In genomic region chr17:32924658-32925312, GRCm38 (mm10) we compare ENCODE assay signal across 8 mouse cellular contexts. TPM values are rescaled to one million over a fixed set of nuclear protein-coding genes. Genes with fewer than 3 reads are reported as not detected.
DNase-seq lines count a peak whose midpoint lies in the region; ATAC-seq lines count a peak whose summit lies in the region.

No protein-coding gene starts in this region.

- H3K4me3 ChIP-seq in hindbrain, embryonic 14.5 days (replicated peaks; ENCODE audit: low read length) = peak overlapping the region; percentile 50

- no peaks in the 10 kb centered on the region for H3K36me3 ChIP-seq in hindbrain, embryonic 14.5 days (replicated peaks; ENCODE audit: control insufficient read depth, insufficient read depth)

- peak overlapping the region; percentile 84 for H3K4me2 ChIP-seq in hindbrain, embryonic 14.5 days (replicated peaks)

- peak overlapping the region; percentile 51; the same call in 1 of the 2 replicates for H3K27ac ChIP-seq in hindbrain, embryonic 14.5 days

- WGBS in hindbrain, embryonic 14.5 days = 16% methylated on average over 32 of the region's 32 CpGs

- H3K27me3 ChIP-seq in hindbrain, embryonic 14.5 days (ENCODE audit: control insufficient read depth, insufficient read depth, low read length) = 0 out of 2 replicates have a peak, but pooled peaks cover 4% of the 10 kb centered on the region

- peaks cover 14% of the 10 kb centered on the region; the same call in 1 of the 2 replicates for H3K9me3 ChIP-seq in hindbrain, embryonic 14.5 days (ENCODE audit: control insufficient read depth, low read length)

- peak; percentile 69 to 77 for DNase-seq in cerebellum, postnatal 36 days
- DNase-seq in gastrocnemius, adult 18-20 months (ENCODE audit: low spot score) = peak; percentile 60
- peak; percentile 82 for DNase-seq in hindbrain, embryonic 14.5 days (ENCODE audit: low spot score)
- peak; percentile 51 for DNase-seq in left cerebral cortex, adult 11 months (ENCODE audit: low spot score)
- DNase-seq in lung, postnatal 25 days (ENCODE audit: low spot score) = peak; percentile 71
- DNase-seq in retina, adult 2 months (ENCODE audit: low read depth, low spot score) = peak; percentile 61
- peak; percentile 62 to 65 for DNase-seq in thymus, postnatal 10 days (ENCODE audit: low spot score in 2 of 2)

- H3K9ac ChIP-seq in hindbrain, embryonic 14.5 days = peak overlapping the region; percentile 82

- ATAC-seq in activated CD4-positive, CD25-positive, alpha-beta regulatory T cell, adult 4 months = peak; percentile 94
- peak; percentile 95 for ATAC-seq in hindbrain, embryonic 14.5 days (ENCODE audit: low FRiP score)

- H3K4me1 ChIP-seq in hindbrain, embryonic 14.5 days (replicated peaks; ENCODE audit: control insufficient read depth, insufficient read depth, low read length) = peaks cover 4% of the 10 kb centered on the region

RNA-seq across cellular contexts. Expression of gene Cyp4f14, which starts 7.6 kb away (rescaled TPM):
- not detected for polyA plus RNA-seq in activated CD4-positive, CD25-positive, alpha-beta regulatory T cell, adult 4 months (2017; shearing (Covaris generic))
- under 1 TPM in 1 of 2 experiments, not detected in 1; 0.59 TPM for total RNA-seq in gastrocnemius, adult 18-20 months (2021)
- polyA plus RNA-seq in hindbrain, embryonic 14.5 days (2014; fragmentation: Nextera tagmentation; extraction: Ambion mirVana) = 0.10 TPM in 1 of 2 replicates, not detected in the other

RNA-seq across cellular contexts. Expression of gene Cyp4f13, which starts 22.4 kb away (rescaled TPM):
- 10 to 100 TPM; 26.7 to 31.2 TPM for polyA plus RNA-seq in activated CD4-positive, CD25-positive, alpha-beta regulatory T cell, adult 4 months (2017; shearing (Covaris generic))
- 1 to 10 TPM; 5.9 to 7.7 TPM for total RNA-seq in gastrocnemius, adult 18-20 months (2021)
- 9.4 and 10.1 TPM in 2 replicates for polyA plus RNA-seq in hindbrain, embryonic 14.5 days (2014; fragmentation: Nextera tagmentation; extraction: Ambion mirVana)

RNA-seq across cellular contexts. Expression of gene Zfp870, which starts 33.3 kb away (rescaled TPM):
- polyA plus RNA-seq in activated CD4-positive, CD25-positive, alpha-beta regulatory T cell, adult 4 months (2017; shearing (Covaris generic)) = 1 to 10 TPM; 5.6 to 8.0 TPM
- 1 to 10 TPM; 4.8 to 5.7 TPM for total RNA-seq in gastrocnemius, adult 18-20 months (2021)
- polyA plus RNA-seq in hindbrain, embryonic 14.5 days (2014; fragmentation: Nextera tagmentation; extraction: Ambion mirVana) = 7.9 and 10.1 TPM in 2 replicates

RNA-seq across cellular contexts. Expression of gene Zfp472, which starts 40.8 kb away (rescaled TPM):
- 10 to 100 TPM; 24.7 to 27.8 TPM for polyA plus RNA-seq in activated CD4-positive, CD25-positive, alpha-beta regulatory T cell, adult 4 months (2017; shearing (Covaris generic))
- total RNA-seq in gastrocnemius, adult 18-20 months (2021) = 1 to 10 TPM; 1.6 to 1.7 TPM
- 8.5 and 8.9 TPM in 2 replicates for polyA plus RNA-seq in hindbrain, embryonic 14.5 days (2014; fragmentation: Nextera tagmentation; extraction: Ambion mirVana)

Comparison
In these comparisons a context has a peak if more than half of its experiments do, and no peak if none do; other contexts are left out.
1. Peak in every context shown above with its lines: DNase-seq, ATAC-seq, H3K4me3 ChIP-seq and H3K27ac ChIP-seq.